Mouse (Mus musculus) central nervous system, embryonic 14 days (tissue): ENCODE measurements around the gene Dcp1a. TPM values are rescaled to one million over a fixed set of nuclear protein-coding genes. Genes with fewer than 3 reads are reported as not detected.

ENCODE experiments used
- polyA plus RNA-seq: library from polyadenylated mRNA; depleted of rRNA; stranded (reverse); fragments of >200 nt; gene quantifications from 2 replicates; pipeline ENCODE4 v1.2.3, GENCODE M21; 2012; rRNA removed

Gene Dcp1a
- polyA plus RNA-seq = 28.1 and 29.8 TPM in 2 replicates

DNA sequence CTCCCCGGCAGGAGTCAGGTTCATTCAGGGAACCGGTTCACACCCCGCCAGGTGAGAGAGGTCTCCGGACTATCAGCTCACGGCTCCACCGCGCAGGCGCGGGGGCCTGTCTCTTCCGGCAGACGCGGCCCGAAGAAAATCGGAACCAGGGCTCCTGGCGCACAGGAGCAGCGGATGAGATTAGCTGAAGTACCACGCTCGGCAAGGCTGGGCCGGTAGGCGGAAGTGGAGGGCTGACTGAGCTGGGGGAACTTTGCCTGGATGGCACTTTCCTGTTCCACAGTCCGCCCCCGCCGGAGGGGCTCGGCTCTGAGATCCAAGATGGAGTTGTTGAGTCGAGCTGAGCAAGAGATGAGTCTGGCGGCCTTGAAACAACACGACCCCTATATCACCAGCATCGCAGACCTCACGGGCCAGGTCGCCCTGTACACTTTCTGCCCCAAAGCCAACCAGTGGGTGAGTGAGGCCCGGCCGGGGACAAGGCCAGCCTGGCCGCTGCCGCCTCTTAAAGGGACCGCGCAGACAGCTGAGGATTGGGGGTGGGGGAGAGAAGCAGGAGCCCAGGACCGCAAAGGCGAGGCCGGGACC is at the start of gene Dcp1a:
Dcp1a (plus strand) TSS at position 175 of the 588 bp plus-strand sequence.

GRCm38 (mm10) chr14:30491342-30491741 is 12.0 kb downstream of the Dcp1a start, which contains the start of gene Cacna1d:
Cacna1d (minus strand) TSS chr14:30491455.

DNA sequence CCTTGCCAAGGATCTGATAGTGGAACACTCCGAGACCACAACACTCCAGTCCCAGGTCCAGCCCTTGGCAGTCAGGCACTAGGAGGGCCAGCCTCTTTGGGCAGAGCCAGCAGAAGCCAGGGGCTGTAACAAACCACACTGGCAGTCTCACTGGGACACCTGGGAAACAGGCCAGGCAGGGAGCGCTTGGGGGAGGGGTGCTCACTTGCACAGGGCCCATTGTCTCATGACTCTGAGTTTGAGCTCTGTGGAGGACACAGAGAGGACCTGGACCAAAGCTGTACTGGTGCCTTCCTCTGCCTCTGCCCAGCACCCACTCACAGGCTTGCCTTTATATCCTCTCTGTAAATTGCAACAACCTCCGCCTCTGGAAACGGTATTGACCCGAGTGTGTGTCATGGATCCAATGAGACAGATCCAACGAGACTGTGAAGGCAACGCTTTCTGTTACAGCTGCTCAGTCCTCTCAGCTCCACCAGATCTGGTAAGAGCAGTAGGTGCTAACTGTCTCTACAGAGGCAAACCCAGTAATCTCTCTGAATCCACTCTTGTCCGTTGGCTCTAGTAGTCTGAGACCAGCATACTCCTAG is 68.9 kb downstream of the Dcp1a start, which contains the start of gene Tkt:
Tkt (plus strand) TSS at position 229 of the 590 bp plus-strand sequence.

Other genes starting within 250 kb of the Dcp1a start
- gene Cacna1d, start 11.9 kb downstream of the Dcp1a start, polyA plus RNA-seq = 28.9 and 29.4 TPM in 2 replicates
- gene Tkt, start 68.8 kb downstream of the Dcp1a start, polyA plus RNA-seq = 206 and 247 TPM in 2 replicates
- gene Prkcd, start 146.7 kb downstream of the Dcp1a start, polyA plus RNA-seq = 50.9 and 59.4 TPM in 2 replicates
- 10.8 and 11.9 TPM in 2 replicates for gene Rft1, start 174.8 kb downstream of the Dcp1a start, polyA plus RNA-seq
- 9.3 and 10.1 TPM in 2 replicates for gene Sfmbt1, start 235.3 kb downstream of the Dcp1a start, polyA plus RNA-seq